Mouse (Mus musculus): ENCODE data around the gene Scgb1b18. TPM values are rescaled to one million over a fixed set of nuclear protein-coding genes. Genes with fewer than 3 reads are reported as not detected.

Scgb1b18 gene
- total RNA-seq (2023): not detected

DNA sequence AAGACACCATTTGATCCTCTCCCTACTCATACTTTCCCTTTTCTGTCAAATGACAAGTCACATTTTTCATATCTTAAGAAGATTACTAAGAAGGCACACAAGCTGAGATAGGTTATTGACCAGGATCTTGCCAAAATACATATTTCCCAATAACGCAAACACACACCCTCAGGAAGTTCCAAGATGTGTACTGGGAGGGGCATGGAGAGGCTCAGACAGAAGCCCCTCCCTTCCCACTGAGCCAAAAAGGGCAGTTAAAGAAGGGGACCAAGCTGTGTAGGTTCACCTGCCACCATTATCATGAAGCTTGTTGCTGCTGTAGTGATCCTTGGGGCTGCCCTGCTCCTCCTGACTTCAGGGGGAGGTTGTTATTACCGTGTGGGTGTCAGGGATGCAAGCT is at the start of gene Scgb1b18:
Gene Scgb1b18, plus strand, starts transcription at position 301 of the 400 bp plus-strand sequence.

DNA sequence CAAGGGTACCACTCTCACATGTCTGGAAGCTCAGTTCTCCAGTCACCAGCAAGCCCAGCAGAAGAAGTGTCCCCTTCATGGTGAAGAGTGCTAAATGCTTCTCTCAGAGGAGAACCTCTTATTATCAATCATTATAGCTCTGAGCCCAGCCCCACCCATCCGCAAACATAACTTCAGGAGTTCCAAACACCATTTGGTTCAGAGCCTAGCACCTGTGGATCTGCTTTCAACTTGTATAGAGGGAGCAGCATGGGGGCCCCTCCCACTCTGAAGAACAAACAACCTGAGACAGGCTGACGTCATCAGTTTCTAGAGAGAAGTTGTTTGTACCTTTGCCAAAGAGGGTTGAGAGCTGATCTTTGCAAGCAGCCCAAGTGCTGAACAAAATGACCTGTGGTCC is 11.6 kb upstream of the Scgb1b18 start, which contains the start of gene Scgb2b18:
Gene Scgb2b18, minus strand, starts transcription at position 101 of the 400 bp plus-strand sequence.

Other genes starting within 250 kb of the Scgb1b18 start
- not detected for gene Scgb2b17, start 129.0 kb upstream of the Scgb1b18 start, total RNA-seq (2023)
- gene Scgb1b17, start 122.1 kb upstream of the Scgb1b18 start, total RNA-seq (2023): not detected
- not detected for gene Scgb2b18, start 11.7 kb upstream of the Scgb1b18 start, total RNA-seq (2023)
- not detected for gene Scgb2b19, start 94.8 kb downstream of the Scgb1b18 start, total RNA-seq (2023)
- gene Scgb1b19, start 101.7 kb downstream of the Scgb1b18 start, total RNA-seq (2023): not detected
- gene Scgb2b20, start 180.8 kb downstream of the Scgb1b18 start, total RNA-seq (2023): not detected
- not detected for gene Scgb1b20, start 187.7 kb downstream of the Scgb1b18 start, total RNA-seq (2023)